Mouse (Mus musculus) cerebellum, adult 11-12 months (tissue): ENCODE measurements around the gene Bace2.

Experiments
- DNase-seq: peaks from one replicate; pipeline ENCODE4 v3.0.0; 2022

Gene Bace2

DNA sequence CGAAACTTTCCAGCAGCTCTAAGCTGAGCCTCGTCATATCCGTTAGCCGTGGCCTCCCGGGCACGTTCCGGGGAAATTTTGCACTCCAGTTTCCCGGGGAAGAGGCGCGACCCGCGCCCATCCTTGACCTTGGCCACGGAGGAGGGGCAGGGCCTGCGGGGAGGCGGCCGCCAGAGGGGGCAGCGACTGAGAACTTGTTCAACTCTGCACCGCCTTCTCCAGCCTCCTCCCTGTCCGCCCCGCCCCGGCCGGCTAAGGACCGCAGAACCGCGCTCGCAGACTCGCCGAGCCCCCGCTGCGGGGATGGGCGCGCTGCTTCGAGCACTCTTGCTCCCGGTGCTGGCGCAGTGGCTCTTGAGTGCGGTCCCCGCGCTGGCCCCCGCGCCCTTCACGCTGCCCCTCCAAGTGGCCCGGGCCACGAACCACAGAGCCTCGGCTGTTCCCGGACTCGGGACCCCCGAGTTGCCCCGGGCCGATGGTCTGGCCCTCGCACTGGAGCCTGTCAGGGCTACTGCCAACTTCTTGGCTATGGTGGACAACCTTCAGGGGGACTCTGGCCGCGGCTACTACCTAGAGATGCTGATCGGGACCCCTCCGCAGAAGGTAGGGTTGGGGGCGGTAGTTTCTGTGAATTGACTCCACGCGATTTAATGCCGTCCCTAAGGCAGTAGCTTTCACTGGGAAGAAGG is at the start of gene Bace2:
Bace2 (plus strand) TSS at position 244 of the 689 bp plus-strand sequence.
- DNase-seq, result no peak

DNA sequence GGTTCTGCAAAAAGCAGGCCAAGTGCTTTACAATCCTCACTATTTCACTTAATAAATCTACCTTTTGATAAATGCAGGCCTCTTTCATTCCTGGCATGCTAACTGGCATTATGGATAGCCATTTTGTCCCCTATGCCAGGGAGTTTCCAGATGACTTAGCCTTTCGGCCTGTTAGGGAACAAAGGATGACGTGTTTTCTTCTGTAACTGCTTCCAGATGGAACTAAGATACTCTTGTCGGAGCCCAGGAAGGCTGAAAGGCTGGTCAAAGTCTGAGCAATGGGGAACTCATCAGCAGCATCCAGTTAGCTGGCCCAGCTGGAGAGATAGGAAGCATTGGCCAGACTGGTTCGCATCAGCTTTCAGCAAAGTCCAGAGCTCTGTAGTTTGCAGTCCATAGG is 48.9 kb upstream of the Bace2 start:
- DNase-seq, result no peak

DNA sequence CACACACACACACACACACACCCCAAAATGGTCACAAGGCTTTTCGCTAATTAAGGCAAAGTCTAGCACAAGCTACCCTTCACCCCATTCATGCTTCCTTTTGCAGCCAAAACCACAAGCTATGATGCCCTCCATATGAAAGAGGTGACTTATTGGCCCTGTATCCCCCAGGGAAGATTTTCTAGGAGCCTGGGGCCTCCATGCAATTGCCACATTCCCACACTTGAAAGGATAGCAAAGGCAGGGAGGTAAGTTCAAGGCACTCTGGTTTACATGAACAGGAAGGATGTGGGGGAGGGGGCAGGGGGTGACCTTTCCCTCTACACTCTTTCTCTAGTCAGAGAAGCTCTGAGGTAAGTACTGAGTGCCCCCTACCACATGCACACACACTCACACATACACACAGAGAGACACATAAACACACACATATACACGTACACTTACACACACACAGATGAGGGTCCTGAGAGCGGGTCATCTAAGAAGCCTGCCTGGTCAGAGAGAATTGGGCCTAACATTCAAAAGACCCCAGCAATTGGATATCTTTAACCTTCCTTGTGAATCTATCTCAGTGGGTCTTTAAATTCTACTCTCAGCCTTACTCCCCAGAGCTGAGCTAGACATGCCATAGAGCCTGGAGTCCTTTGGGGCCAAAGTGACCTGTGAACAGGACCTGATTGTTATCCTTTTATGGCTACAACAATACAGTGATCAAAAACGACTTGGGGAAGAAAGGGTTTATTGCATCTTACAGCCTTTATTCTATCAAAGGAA is 46.6 kb upstream of the Bace2 start:
- DNase-seq, result no peak

DNA sequence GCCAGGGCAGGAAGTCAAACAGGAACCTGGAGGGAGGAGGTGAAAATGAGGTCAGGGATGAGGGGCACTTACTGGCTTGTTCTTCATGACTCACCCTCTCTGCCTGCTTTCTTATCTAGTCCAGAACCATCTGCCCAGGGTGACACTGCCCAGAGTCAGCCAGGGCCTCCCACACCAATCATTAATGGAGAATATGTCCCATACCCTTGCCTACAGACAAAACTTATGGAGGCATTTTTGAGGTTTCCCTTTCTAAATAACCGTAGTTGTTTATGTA is 46.0 kb upstream of the Bace2 start:
- DNase-seq, result no peak

DNA sequence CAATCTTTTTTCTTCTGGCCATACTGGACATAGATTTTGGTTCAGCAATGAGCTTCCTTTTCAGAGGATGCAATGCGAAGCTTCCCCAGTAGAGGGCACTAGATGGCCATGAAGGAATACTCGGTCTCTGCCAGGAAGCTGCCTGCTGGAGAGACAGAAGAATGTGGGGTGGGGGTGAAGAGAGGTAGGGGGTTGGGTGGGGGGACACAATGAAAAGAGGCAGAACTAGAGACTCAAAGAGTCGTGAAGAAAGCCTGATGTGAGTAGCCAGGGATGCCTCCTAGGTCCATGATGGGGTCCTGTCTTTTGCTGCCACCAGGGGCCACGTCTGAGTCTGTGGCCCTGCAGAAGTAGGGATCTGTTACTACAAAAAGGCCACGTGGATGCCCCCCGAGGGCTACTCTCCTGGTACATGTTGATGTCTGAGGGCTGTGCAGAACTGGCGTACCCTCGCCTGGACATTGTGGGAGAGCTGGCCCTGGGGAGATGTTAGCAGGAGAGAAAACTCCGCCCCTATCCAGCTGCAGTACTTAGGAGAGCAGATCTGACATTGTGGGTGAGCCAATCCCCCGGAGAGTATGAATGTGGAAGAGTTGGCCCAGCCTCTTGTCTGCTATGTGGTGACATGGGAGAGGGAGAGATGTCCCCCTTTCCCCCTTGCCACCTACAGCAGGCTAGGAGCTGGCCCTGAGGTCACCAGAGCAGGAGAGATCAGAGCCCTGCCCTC is 43.4 kb upstream of the Bace2 start:
- DNase-seq, result no peak

DNA sequence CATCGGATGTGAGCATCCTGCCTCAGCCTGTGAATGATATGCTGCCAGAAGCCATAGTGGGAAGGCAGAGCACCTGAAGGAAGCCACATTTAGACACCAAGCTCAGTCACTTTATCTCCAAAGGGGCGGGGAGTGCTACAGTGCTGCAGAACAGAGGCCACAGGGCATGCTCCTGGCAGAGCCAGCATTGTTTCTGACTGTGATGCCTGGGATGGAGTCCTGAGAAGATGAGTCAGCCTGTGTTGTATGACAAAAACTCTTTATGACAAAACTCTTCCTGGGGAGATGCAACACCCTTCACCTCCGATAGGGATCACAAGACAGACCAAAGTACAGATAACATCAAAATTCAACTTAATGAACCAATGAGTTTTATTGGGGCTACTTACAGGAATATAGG is 35.0 kb upstream of the Bace2 start:
- DNase-seq, result no peak

DNA sequence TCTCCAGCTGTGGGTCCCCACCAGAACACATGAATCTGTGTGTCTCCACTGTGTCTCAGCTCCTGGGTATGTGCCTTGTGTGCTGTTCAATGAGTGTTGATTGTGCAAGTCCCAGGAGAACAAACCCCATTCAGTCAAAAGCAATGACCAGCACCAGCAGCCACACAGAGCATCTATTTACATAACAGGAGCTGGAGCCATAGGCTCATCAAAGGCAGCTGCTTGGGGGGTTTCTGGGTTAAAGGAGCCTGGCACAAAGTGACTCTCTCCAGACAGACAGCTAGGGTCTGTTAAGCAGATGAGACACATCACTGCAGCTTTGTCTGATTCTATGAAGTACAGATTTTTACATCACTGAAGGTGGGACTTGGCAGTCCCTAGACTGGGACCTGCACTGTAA is 33.9 kb upstream of the Bace2 start:
- DNase-seq, result peak; percentile 8

DNA sequence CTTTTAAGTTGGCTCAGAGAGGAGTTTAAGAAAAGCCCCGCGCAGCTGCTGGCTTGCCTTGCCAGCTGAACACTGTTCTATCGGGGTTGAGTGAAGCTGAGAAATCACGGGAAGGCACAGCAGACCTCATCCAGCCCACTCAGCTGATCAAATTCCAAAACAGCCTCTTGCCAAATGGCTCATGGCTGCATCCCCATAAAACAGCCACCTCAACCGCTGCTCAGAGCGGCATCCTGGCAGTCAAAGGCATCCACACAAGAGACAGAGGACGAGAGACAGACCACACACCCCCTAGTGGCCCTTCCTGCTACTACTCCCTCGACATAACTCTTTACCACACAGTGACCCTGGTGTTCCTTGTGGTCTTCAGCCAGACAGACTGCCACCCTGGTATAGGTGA is 30.6 kb upstream of the Bace2 start:
- DNase-seq, result no peak

DNA sequence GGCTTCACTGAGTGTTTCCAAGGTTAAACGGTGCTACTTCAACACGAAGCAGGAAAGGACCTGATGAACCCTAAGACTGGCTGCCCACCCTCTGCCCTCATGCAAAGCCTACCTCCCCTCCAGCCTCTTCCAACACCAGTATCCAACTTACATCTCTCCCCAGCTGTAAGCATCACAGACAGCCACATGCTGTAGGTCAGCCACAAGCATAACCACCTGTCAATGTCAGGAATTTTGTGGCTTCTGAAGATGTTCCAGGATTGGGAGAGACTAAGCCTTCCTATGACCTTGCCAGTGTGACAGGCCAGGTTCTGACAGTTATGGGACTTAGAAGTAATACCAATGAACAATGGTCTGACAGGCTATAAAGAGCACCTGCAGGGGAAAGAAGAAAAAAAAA is 27.9 kb upstream of the Bace2 start:
- DNase-seq, result no peak

DNA sequence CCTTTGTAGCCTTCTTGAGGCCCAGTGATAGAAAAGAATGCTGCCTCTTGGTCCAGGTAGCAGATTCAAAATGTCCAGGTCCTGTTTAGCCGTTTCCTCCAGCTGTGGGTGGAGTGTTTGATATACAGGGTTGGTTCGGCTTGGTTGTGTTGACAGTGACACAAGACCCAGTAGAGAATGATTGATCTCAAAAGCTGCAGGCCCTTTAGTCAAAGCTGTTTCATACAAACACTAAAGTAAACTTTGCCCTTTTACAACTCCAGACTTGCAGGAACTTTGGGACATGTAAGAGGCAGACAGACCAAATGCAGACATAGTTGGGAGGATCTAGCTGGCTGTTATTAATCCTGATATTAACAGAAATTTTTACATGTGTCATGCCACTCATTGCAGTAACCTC is 3.5 kb upstream of the Bace2 start:
- no peak for DNase-seq

DNA sequence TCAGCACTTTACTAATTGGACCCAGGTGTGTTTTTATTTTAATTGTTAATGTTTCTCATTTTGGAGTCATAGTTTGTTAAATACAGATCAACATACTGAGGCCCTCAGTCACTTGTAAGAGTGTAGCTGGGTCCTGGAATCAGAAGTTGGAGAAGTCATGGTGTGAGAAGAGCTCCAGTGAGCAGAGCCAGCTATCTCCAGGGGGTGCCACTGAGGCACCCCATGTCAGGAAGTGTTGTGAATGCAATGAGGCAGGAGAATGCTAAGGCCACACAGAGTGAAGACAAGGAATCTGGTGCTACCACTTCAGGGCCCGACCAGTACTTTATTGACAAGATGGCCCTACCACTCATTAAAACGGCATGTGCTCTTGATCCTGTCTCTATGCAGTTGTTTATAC is 1.9 kb upstream of the Bace2 start:
- DNase-seq, result no peak

DNA sequence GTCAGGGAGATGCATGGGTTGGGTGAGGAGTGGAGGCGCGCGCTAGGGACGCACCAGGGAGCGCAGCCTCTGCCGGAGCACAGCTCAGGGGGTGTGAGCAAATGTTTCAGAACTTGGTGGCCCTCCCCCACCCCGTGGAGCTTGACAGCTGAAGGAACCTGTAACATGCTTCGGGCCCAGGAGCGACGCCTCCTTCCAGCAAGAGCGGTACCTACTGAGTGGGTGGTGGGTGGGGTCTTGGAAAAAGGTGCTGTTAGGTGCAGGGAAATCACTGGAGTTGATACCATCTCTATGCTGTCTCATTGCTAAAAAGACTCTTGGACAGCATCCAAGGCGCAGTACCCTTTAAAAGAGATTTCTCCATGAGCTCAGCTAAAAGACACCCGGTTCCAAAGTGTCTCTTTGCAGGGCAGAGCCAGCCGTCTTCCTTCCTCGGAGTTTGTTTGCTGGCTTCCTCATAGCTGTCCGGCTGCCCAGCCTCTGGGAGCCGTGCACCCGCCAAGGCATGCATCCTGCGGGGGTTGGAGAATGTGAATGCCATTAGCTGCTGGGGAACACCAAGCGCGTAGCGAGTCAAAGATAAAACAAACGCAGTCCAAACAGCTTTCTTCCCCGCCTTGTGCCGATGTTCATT is 763 bp downstream of the Bace2 start:
- DNase-seq, result no peak

DNA sequence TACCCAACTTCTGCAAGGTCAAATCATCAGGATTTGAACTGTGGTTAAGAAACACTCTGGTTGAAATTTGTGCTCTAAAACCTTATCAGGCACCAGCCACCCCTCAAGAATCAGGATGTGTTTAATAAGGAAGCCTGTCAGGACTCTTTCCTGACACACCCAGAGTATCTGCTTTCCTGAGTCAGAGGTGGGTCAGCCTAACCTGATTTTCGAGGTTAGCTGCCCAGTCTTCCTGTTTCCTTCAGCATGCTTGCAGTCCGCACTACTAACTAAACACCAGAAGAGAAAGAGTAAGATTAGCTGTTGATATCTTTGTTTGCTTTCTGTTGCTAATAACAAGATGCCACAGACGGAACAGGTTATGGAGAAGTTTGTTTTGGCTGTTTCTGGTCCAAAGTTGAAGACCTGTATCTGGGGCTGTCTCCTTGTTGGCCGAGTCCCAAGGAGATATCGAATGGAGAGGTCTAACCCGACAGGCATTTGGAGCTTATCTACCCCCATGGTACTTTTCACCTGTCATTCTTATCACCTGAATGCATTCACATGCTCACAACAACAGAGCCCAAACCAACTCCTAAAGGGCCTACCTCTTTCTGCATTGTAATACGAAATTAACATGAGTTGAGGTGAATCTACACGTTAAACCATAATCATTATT is 5.8 kb downstream of the Bace2 start:
- no peak for DNase-seq

DNA sequence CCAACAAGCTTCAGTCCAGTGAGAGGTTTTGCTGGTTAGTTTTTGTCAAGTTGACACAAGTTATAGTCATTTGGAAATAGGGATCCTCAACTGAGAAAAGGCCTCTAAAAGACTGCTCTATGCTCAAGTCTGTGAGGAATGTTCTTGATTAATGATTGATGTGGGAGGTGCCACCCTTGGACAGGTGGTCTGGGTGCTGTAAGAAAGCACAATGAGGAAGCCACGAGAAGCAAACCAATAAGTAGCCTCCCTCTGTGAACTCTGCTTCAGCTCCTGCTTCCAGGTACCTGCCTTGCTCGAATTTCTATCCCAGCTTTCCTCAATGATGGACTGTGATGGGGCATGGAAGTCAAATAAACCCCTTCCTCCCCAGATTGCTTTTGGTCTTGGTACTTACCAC is 9.6 kb downstream of the Bace2 start:
- no peak for DNase-seq

DNA sequence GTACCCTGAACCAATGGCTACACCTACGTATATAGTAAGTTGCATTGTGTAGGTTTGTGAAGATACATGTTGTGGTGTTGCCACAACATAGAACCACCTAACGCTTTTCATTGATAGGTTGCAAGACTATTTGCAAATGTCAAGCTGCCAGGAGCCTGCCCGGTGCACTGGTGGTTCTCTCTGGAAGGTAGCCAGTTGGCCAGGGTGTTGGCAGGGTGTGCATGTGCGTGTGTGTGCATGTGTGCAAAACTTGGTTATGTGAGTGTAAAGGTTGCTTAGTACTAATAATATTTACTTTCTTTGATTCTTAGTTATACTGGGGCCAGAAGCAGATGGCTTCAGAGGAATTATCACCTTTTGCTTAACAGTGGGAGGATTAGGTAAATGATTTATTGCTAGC is 13.7 kb downstream of the Bace2 start:
- no peak for DNase-seq

DNA sequence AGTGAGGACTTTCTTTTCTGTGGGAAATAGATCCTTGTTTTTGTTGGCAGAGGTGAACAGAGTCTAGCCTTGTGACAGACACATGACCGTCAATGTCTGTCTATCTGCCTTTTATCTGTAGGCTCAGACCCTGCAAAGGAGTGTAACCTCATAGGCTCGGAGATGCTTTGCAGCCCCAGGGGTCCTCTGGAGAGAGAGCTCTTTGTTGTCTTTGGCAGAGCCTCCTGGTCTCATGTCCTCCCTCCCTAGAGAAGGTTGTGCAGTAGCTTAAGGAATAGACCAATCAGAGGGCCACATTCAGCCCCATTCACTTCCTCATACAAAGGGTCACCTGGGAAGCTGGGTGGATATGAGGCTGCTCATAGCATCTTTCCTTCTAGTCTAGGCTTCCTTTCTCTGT is 31.4 kb downstream of the Bace2 start:
- DNase-seq, result no peak

DNA sequence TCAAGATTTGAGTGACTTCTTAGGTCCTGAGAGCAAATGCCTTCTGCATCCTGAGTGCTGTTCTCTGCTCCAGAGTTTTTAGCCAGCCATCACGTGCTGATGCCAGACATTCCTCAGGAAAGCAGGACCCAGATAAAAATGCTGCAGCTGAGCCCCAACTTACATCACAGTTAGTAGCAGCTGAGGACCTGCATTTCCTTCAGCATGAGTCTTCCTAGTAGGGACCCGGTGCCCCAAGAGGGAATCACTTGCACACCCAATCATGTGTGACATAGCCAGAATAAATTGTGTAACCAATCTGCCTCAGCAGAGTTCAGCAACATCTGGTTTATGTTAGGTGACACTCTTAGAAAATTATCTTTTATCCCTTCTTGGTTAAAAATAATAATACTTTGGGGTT is 34.7 kb downstream of the Bace2 start:
- no peak for DNase-seq

DNA sequence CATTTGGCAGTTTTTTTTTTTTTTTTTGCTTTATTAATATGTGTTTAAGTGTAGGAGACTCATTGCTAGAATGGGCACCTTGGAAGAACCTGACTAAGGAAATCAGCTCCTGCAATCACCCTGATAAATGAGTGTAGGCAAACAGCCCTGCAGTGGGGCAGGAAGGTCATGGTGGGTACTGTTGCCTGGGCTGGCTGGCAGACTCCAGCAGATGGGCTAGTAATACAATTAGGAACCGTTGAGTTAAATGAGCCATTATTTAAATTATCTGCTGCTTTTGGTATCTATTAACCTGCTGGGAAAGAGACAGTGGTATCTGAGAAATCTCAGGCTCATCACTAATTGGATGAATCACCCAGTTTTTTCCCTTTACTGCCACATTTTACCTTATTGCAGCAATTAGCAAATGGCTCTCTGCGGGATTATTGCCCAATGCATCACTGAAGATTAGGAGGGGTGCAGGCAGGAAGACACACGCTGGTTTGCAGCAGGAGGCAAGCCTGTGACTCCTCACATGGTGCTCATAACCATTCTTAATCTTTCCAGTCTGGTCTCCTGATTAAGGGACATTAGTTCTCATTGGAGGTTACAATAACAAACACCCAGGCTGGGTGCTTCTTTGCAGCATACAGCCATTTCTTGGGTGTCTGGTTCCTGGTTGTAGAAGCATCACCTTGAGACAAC is 35.3 kb downstream of the Bace2 start:
- no peak for DNase-seq

DNA sequence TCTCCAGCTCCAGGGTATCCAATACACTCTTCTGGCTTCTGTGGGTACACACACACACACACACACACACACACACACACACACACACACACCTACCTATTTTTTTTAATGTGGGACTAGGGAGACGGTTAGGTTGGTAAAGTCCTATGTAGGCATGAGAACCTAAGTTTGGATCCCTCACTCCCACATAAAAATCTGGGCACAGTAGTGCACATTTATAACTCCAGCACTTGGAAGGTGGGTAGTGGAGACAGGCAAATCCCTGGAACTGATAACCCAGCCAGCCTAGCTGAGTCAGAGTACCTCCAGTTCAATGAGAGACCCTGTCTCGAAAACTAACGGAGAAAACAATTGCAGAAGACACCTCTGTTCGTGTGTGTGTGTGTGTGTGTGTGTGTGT is 39.9 kb downstream of the Bace2 start:
- no peak for DNase-seq

DNA sequence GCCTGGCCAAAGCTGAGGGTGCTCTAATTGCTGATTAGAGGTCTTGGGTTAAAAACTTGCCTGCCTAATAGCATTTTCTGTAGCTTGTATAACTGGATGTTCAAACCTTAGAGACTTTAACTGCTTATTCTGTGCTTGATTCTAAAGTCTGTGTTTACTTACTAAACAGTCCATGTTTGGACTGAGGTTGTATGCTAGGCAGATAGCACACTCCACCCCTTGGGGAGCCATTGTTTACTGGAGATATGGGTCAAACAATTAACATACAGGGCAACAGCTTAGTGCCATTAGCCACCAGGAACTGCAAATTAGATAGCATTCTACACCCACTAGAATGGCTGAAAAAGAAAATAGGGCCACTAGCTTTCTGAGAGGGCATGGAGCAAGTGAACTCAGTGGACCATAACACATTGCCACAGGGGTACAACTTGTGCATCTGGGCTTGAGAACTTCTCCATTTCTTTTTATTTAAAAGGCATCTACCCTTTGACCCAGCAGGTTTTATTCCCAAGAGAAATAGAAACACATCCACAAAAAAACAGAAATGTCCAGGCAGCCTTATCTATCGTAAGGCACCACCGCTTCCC is 41.5 kb downstream of the Bace2 start:
- no peak for DNase-seq

DNA sequence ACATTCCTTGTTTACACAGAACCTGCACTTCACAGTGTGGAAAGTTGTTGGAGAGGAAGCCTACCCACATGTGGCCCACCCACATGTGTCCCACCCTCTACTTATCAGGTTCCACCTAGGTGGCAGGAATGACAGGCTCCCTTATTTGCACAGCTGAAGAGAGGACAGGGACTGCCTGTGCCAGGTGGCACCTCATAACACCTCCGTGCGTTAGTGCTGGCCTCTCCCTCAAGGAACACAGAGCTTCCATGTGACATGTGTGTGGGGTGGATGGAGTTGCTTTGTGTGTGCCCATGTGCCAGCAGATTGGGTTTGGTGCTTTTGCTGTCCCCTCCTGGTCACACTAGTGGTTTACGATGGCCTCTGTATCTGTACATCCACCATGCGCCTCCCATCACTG is 43.4 kb downstream of the Bace2 start:
- no peak for DNase-seq

DNA sequence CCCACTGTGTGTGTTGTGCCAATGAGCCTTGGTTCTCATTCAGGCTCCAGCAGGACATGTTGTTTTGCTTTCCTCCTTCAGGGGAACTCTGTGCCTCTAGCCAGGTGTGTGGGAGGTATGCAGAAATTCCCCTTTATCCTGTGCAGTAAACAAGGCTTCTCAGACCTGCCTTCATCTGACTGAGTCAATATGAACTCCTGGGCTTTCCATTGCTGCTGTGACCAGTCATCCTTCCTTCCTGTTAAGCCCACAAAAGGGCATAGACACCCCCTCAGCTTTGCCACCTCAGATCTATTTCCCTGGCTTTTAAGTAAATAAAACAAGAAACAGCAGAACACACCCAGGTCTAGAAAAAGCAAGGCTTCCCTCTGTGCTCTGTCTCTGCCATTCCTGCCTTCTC is 45.2 kb downstream of the Bace2 start:
- DNase-seq, result no peak
